Mouse (Mus musculus): ENCODE results near the gene Olfr299. TPM values are rescaled to one million over a fixed set of nuclear protein-coding genes. Genes with fewer than 3 reads are reported as not detected.

The Olfr299 gene
- not detected in 2 replicates for polyA plus RNA-seq (2012; rRNA removed)

GRCm38 (mm10) chr7:86459621-86460020, at the start of gene Olfr299:
TSS of gene Olfr299 (plus strand) at chr7:86459921.

DNA sequence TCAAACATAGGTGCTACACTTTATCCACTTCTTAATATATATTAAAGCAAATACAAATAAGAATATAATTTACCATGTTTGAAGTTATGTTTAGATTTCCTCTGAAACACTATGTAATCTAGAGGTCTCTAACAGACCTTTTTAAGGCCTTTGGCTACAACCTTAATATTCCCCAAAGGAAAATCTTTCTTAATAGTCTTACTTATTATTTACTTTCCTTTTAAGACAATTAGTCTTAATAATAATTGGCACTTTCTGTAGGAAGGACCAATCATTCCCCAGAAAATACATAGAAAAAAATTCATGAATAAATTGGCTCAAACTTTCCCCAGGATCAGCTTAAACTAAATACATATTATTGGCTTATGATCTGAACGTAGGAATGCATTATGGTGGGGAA, 32.7 kb downstream of the Olfr299 start, which contains the start of gene Olfr298:
Gene Olfr298 (minus strand): TSS at position 101 of the 400 bp plus-strand sequence.

Other genes with a start within 250 kb of the Olfr299 start
- not detected in 2 replicates for gene Vmn2r76, start 213.6 kb upstream of the Olfr299 start, polyA plus RNA-seq (2012; rRNA removed)
- gene Olfr310, start 182.7 kb upstream of the Olfr299 start, polyA plus RNA-seq (2012; rRNA removed) = not detected in 2 replicates
- not detected in 2 replicates for gene Olfr309, start 146.2 kb upstream of the Olfr299 start, polyA plus RNA-seq (2012; rRNA removed)
- gene Olfr308, start 134.3 kb upstream of the Olfr299 start, polyA plus RNA-seq (2012; rRNA removed) = not detected in 2 replicates
- not detected in 2 replicates for gene Olfr307, start 122.3 kb upstream of the Olfr299 start, polyA plus RNA-seq (2012; rRNA removed)
- gene Olfr305, start 93.0 kb upstream of the Olfr299 start, polyA plus RNA-seq (2012; rRNA removed) = not detected in 2 replicates
- not detected in 2 replicates for gene Olfr304, start 73.3 kb upstream of the Olfr299 start, polyA plus RNA-seq (2012; rRNA removed)
- gene Olfr303, start 62.1 kb upstream of the Olfr299 start, polyA plus RNA-seq (2012; rRNA removed) = not detected in 2 replicates
- gene Olfr301, start 56.1 kb upstream of the Olfr299 start, polyA plus RNA-seq (2012; rRNA removed) = not detected in 2 replicates
- gene Olfr298, start 32.6 kb downstream of the Olfr299 start, polyA plus RNA-seq (2012; rRNA removed) = not detected in 2 replicates
- gene Olfr297, start 60.0 kb downstream of the Olfr299 start, polyA plus RNA-seq (2012; rRNA removed) = not detected in 2 replicates
- gene Olfr295, start 123.9 kb downstream of the Olfr299 start, polyA plus RNA-seq (2012; rRNA removed) = not detected in 2 replicates
- not detected in 2 replicates for gene Olfr294, start 156.7 kb downstream of the Olfr299 start, polyA plus RNA-seq (2012; rRNA removed)
- gene Olfr293, start 189.1 kb downstream of the Olfr299 start, polyA plus RNA-seq (2012; rRNA removed) = not detected in 2 replicates
- not detected in 2 replicates for gene Olfr292, start 228.4 kb downstream of the Olfr299 start, polyA plus RNA-seq (2012; rRNA removed)